In genomic region chr6:100893073-100893472, GRCm38 (mm10) we compare ENCODE assay signal across 18 mouse cellular contexts. TPM values are rescaled to one million over a fixed set of nuclear protein-coding genes. Genes with fewer than 3 reads are reported as not detected.
DNase-seq lines count a peak whose midpoint lies in the region; ATAC-seq and TF ChIP-seq lines count a peak whose summit lies in the region.
"Had no signal": no experiment of that assay in that cellular context is flagged by ENCODE, and none has a peak within 500 bp of the region (broad histone marks: within the 10 kb centered on the region; RNA-seq: fewer than 3 reads in every experiment).

No protein-coding gene starts in this region.

- H3K27me3 ChIP-seq in forebrain, embryonic 14.5 days (replicated peaks; ENCODE audit: control insufficient read depth, insufficient read depth, low read length) = no peaks in the 10 kb centered on the region
- no peaks in the 10 kb centered on the region; the same call in 1 of the 2 replicates for H3K27me3 ChIP-seq in forebrain, embryonic 13.5 days
- H3K27me3 ChIP-seq in hindbrain, embryonic 15.5 days = no peaks in the 10 kb centered on the region
- H3K27me3 ChIP-seq in hindbrain, embryonic 12.5 days = no peaks in the 10 kb centered on the region
- H3K27me3 ChIP-seq in intestine, postnatal 0 days (replicated peaks; ENCODE audit: control insufficient read depth, insufficient read depth, low read length) = no peaks in the 10 kb centered on the region
- H3K27me3 ChIP-seq: embryonic facial prominence, embryonic 15.5 days had no signal

- WGBS in forebrain, embryonic 14.5 days = 87% methylated on average over 5 of the region's 5 CpGs
- WGBS in forebrain, embryonic 13.5 days = 83% methylated on average over 5 of the region's 5 CpGs
- 74% methylated on average over 5 of the region's 5 CpGs for WGBS in hindbrain, embryonic 15.5 days
- 75% methylated on average over 5 of the region's 5 CpGs for WGBS in hindbrain, embryonic 12.5 days
- 61% methylated on average over 5 of the region's 5 CpGs for WGBS in intestine, postnatal 0 days

- H3K4me3 ChIP-seq in forebrain, embryonic 14.5 days (ENCODE audit: low read depth, low read length) = no peak overlapping the region
- H3K4me3 ChIP-seq in forebrain, embryonic 13.5 days = no peak overlapping the region
- H3K4me3 ChIP-seq in hindbrain, embryonic 15.5 days = no peak overlapping the region
- no peak overlapping the region for H3K4me3 ChIP-seq in hindbrain, embryonic 12.5 days
- H3K4me3 ChIP-seq in intestine, postnatal 0 days (ENCODE audit: low read depth, low read length) = no peak overlapping the region
- H3K4me3 ChIP-seq: embryonic facial prominence, embryonic 15.5 days; erythroblast, embryonic 14.5 days; heart, embryonic 10.5 days had no signal

- no peak overlapping the region for H3K9ac ChIP-seq in forebrain, embryonic 14.5 days (ENCODE audit: low read length)
- H3K9ac ChIP-seq in forebrain, embryonic 13.5 days = no peak overlapping the region
- no peak overlapping the region for H3K9ac ChIP-seq in hindbrain, embryonic 15.5 days
- H3K9ac ChIP-seq in hindbrain, embryonic 12.5 days = no peak overlapping the region
- no peak overlapping the region for H3K9ac ChIP-seq in intestine, postnatal 0 days (ENCODE audit: low read depth, low read length)
- H3K9ac ChIP-seq: embryonic facial prominence, embryonic 15.5 days had no signal

- no peaks in the 10 kb centered on the region for H3K9me3 ChIP-seq in forebrain, embryonic 14.5 days (replicated peaks; ENCODE audit: control insufficient read depth, low read length)
- H3K9me3 ChIP-seq in forebrain, embryonic 13.5 days (replicated peaks) = no peaks in the 10 kb centered on the region
- H3K9me3 ChIP-seq in hindbrain, embryonic 15.5 days = no peaks in the 10 kb centered on the region
- H3K9me3 ChIP-seq in hindbrain, embryonic 12.5 days (replicated peaks) = no peaks in the 10 kb centered on the region
- H3K9me3 ChIP-seq in intestine, postnatal 0 days (ENCODE audit: control insufficient read depth) = no peaks in the 10 kb centered on the region
- H3K9me3 ChIP-seq: embryonic facial prominence, embryonic 15.5 days; heart, embryonic 10.5 days had no signal

- no peaks in the 10 kb centered on the region; the same call in 1 of the 2 replicates for H3K4me1 ChIP-seq in forebrain, embryonic 14.5 days (ENCODE audit: control insufficient read depth, insufficient read depth, low read length)
- 0 out of 2 replicates have a peak, but pooled peaks cover 5% of the 10 kb centered on the region for H3K4me1 ChIP-seq in forebrain, embryonic 13.5 days
- no peaks in the 10 kb centered on the region for H3K4me1 ChIP-seq in hindbrain, embryonic 15.5 days (replicated peaks)
- no peaks in the 10 kb centered on the region for H3K4me1 ChIP-seq in hindbrain, embryonic 12.5 days
- H3K4me1 ChIP-seq in intestine, postnatal 0 days (replicated peaks; ENCODE audit: control insufficient read depth, insufficient read depth, low read length) = no peaks in the 10 kb centered on the region

- no peaks in the 10 kb centered on the region for H3K36me3 ChIP-seq in forebrain, embryonic 14.5 days (ENCODE audit: control insufficient read depth, insufficient read depth, low read length)
- H3K36me3 ChIP-seq in forebrain, embryonic 13.5 days (ENCODE audit: poor library complexity, severe bottlenecking) = no peaks in the 10 kb centered on the region
- no peaks in the 10 kb centered on the region for H3K36me3 ChIP-seq in hindbrain, embryonic 15.5 days
- H3K36me3 ChIP-seq in hindbrain, embryonic 12.5 days = no peaks in the 10 kb centered on the region
- no peaks in the 10 kb centered on the region for H3K36me3 ChIP-seq in intestine, postnatal 0 days (ENCODE audit: control insufficient read depth, insufficient read depth)
- H3K36me3 ChIP-seq: embryonic facial prominence, embryonic 15.5 days; G1E; heart, embryonic 10.5 days had no signal

- peak overlapping the region; percentile 11; the same call in 1 of the 2 replicates for H3K27ac ChIP-seq in forebrain, embryonic 14.5 days (ENCODE audit: low read depth, low read length)
- H3K27ac ChIP-seq in forebrain, embryonic 13.5 days = no peak overlapping the region
- peak overlapping the region; percentile 43 for H3K27ac ChIP-seq in hindbrain, embryonic 15.5 days (replicated peaks)
- no peak overlapping the region for H3K27ac ChIP-seq in hindbrain, embryonic 12.5 days
- H3K27ac ChIP-seq in intestine, postnatal 0 days (ENCODE audit: low read depth, low read length) = no peak overlapping the region
- H3K27ac ChIP-seq: embryonic facial prominence, embryonic 15.5 days; heart, embryonic 10.5 days had no signal

- no peak for DNase-seq in forebrain, embryonic 14.5 days (ENCODE audit: low spot score)
- DNase-seq in heart, adult 18-20 months = peak; percentile 24 to 27
- DNase-seq in heart, adult 8-10 months (ENCODE audit: low spot score) = no peak
- DNase-seq: adrenal gland, adult 8-10 months; adrenal gland, postnatal 36 days; B cell, adult 2 months; embryo, embryonic 11 days; kidney, adult 8-10 months had no signal

- no peak for TF ChIP-seq CTCF in intestine, postnatal 0 days (IDR thresholded peaks at IDR 0.05; ENCODE audit: low read depth)

- ATAC-seq in forebrain, embryonic 14.5 days = no peak
- no peak; the same call in 1 of the 2 replicates for ATAC-seq in forebrain, embryonic 13.5 days
- no peak for ATAC-seq in hindbrain, embryonic 15.5 days (ENCODE audit: low FRiP score, low read depth)
- ATAC-seq in hindbrain, embryonic 12.5 days (ENCODE audit: low FRiP score) = no peak
- ATAC-seq in intestine, postnatal 0 days = no peak
- ATAC-seq: CD4-positive, CD25-positive, alpha-beta regulatory T cell, adult 4 months; intestine, embryonic 16.5 days had no signal

- no peak overlapping the region for H3K4me2 ChIP-seq in forebrain, embryonic 14.5 days (ENCODE audit: low read length)
- no peak overlapping the region for H3K4me2 ChIP-seq in forebrain, embryonic 13.5 days
- no peak overlapping the region for H3K4me2 ChIP-seq in hindbrain, embryonic 15.5 days
- H3K4me2 ChIP-seq in hindbrain, embryonic 12.5 days (replicated peaks) = no peak overlapping the region
- no peak overlapping the region for H3K4me2 ChIP-seq in intestine, postnatal 0 days (replicated peaks; ENCODE audit: low read depth)
- H3K4me2 ChIP-seq: embryonic facial prominence, embryonic 15.5 days had no signal

RNA-seq across cellular contexts. Expression of gene Ppp4r2, which starts 59.7 kb away (rescaled TPM):
- polyA plus RNA-seq in forebrain, embryonic 14.5 days (2014; fragmentation: Nextera tagmentation; extraction: Ambion mirVana) = 25.7 and 30.5 TPM in 2 replicates
- 26.9 and 27.4 TPM in 2 replicates for polyA plus RNA-seq in forebrain, embryonic 13.5 days (2015; fragmentation: Nextera tagmentation; extraction: Ambion mirVana)
- total RNA-seq in heart, adult 18-20 months (2021) = 10 to 100 TPM; 47.2 to 52.9 TPM
- 10 to 100 TPM; 43.9 to 49.1 (median 46.6) TPM for total RNA-seq in heart, adult 8-10 months (2022)
- 15.1 TPM in 2 replicates for polyA plus RNA-seq in hindbrain, embryonic 15.5 days (2015; fragmentation: Nextera tagmentation; extraction: Ambion mirVana)
- polyA plus RNA-seq in hindbrain, embryonic 12.5 days (2016; fragmentation: Nextera tagmentation; extraction: Ambion mirVana) = 27.2 and 29.1 TPM in 2 replicates
- polyA plus RNA-seq in intestine, postnatal 0 days (2015; fragmentation: Nextera tagmentation; extraction: Ambion mirVana) = 8.6 and 10.0 TPM in 2 replicates

Comparison
In these comparisons a context has a peak if more than half of its experiments do, and no peak if none do; other contexts are left out.
1. DNase-seq: peak in heart, adult 18-20 months (2 of 2); none in forebrain, embryonic 14.5 days (single experiment) and heart, adult 8-10 months (single experiment).
2. H3K27ac ChIP-seq: peak in forebrain, embryonic 14.5 days (single experiment) and hindbrain, embryonic 15.5 days (single experiment); none in forebrain, embryonic 13.5 days (single experiment), hindbrain, embryonic 12.5 days (single experiment) and intestine, postnatal 0 days (single experiment).